Mouse (Mus musculus): ENCODE data around the gene Gpc6. TPM values are rescaled to one million over a fixed set of nuclear protein-coding genes. Genes with fewer than 3 reads are reported as not detected.

Gpc6 gene
- polyA plus RNA-seq, 1 experiment from 2014 or later: 57.9 TPM

DNA sequence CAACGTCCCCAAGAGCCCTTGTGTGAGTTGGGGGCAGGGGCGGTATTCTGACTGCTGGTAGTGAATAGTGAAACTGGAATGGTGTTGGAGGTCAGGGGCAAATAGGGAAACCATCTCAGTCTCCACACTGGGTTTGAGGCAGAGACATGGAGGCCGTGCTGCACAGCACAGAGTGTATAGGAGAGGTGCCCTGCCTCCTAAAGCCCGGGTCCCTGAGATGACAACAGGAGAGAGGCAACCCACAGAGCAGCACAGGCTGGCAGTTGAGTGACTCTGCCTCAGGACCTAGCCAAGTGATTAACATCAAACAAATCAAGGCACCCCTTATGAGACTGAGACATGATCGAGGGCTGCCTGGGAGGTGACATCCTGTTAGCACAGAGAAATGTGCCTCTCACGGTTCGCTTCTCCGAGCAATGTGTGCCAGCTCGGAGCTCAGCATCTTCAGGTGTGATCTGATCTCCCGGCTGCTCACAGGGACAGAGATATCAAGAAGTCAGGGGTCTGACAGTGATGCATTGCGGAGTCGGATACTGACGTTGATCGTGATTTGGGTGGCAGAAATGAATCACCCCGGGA, 860.5 kb downstream of the Gpc6 start:
- no peak for DNase-seq (ENCODE audit: low spot score)
- Histone ChIP-seq H3K27me3 (replicated peaks; ENCODE audit: control insufficient read depth, insufficient read depth, low read length) (no peaks in the 10 kb centered on the region), H3K4me2 (ENCODE audit: low read length) (no peak overlapping the region), H3K36me3 (ENCODE audit: control insufficient read depth, insufficient read depth, low read length) (no peaks in the 10 kb centered on the region), H3K9ac (ENCODE audit: low read length) (no peak overlapping the region), H3K9me3 (ENCODE audit: control insufficient read depth, low read length) (no peaks in the 10 kb centered on the region), H3K4me3 (ENCODE audit: low read depth, low read length) (no peak overlapping the region), H3K4me1 (replicated peaks; ENCODE audit: control insufficient read depth, insufficient read depth, low read length) (no peaks in the 10 kb centered on the region), H3K27ac (ENCODE audit: low read depth) (no peak overlapping the region)
- 78% methylated on average over 15 of the region's 15 CpGs for WGBS
- no peak for ATAC-seq (replicated peaks; ENCODE audit: low FRiP score, low TSS enrichment, low read depth)

DNA sequence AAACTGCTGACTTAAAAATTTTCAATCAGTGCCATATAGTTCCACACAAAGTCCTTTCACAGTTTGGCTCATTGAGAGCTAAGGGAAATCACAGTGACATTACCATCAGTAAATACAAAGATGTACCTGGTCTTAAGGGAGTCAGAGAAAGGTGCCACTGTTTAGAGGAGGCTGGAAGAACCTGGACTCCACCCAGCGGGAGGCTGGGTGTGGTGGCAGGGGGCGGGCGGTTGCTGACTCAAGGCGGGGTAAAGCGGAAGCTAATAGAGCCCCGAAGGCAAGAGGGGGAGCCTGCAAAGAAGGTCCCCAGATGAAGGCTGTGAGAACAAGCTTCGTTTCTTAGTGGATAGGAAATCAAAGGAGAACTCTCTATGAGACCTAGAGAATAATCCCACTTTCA, 861.5 kb downstream of the Gpc6 start:
- no peak for ATAC-seq (replicated peaks; ENCODE audit: low FRiP score, low TSS enrichment, low read depth)
- Histone ChIP-seq H3K4me2 (ENCODE audit: low read length) (no peak overlapping the region; the same call in 1 of the 2 replicates), H3K9ac (ENCODE audit: low read length) (no peak overlapping the region), H3K27me3 (replicated peaks; ENCODE audit: control insufficient read depth, insufficient read depth, low read length) (no peaks in the 10 kb centered on the region), H3K9me3 (ENCODE audit: control insufficient read depth, low read length) (no peaks in the 10 kb centered on the region), H3K4me1 (replicated peaks; ENCODE audit: control insufficient read depth, insufficient read depth, low read length) (no peaks in the 10 kb centered on the region), H3K4me3 (ENCODE audit: low read depth, low read length) (no peak overlapping the region), H3K36me3 (ENCODE audit: control insufficient read depth, insufficient read depth, low read length) (no peaks in the 10 kb centered on the region), H3K27ac (ENCODE audit: low read depth) (no peak overlapping the region)
- no peak for DNase-seq (ENCODE audit: low spot score)
- 58% methylated on average over 7 of the region's 7 CpGs for WGBS

DNA sequence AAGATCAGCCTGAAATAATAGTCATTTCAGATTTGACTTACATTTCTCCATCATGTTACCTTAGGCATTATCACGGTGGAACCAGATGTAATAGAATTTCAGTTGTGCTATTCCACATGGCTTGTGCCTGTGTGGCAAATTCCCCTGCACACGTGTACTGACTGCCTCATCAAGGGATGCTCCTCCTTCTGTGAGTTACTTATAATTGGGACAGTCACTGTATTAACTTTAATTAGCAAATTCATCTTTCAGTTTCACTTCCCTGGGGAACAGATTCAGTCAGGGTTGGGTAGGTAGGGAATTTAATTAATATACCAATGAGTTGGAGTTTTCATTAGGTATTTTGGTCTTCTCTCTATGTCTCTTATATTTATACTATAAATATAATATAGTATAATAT, 869.8 kb downstream of the Gpc6 start:
- Histone ChIP-seq H3K4me1 (replicated peaks; ENCODE audit: control insufficient read depth, insufficient read depth, low read length) (no peaks in the 10 kb centered on the region), H3K27ac (ENCODE audit: low read depth) (no peak overlapping the region), H3K4me2 (ENCODE audit: low read length) (no peak overlapping the region), H3K4me3 (ENCODE audit: low read depth, low read length) (no peak overlapping the region), H3K9ac (ENCODE audit: low read length) (no peak overlapping the region), H3K36me3 (ENCODE audit: control insufficient read depth, insufficient read depth, low read length) (no peaks in the 10 kb centered on the region), H3K9me3 (ENCODE audit: control insufficient read depth, low read length) (no peaks in the 10 kb centered on the region), H3K27me3 (replicated peaks; ENCODE audit: control insufficient read depth, insufficient read depth, low read length) (no peaks in the 10 kb centered on the region)
- no peak for DNase-seq (ENCODE audit: low spot score)
- no peak for ATAC-seq (replicated peaks; ENCODE audit: low FRiP score, low TSS enrichment, low read depth)
- 86% methylated on average over 2 of the region's 2 CpGs for WGBS

DNA sequence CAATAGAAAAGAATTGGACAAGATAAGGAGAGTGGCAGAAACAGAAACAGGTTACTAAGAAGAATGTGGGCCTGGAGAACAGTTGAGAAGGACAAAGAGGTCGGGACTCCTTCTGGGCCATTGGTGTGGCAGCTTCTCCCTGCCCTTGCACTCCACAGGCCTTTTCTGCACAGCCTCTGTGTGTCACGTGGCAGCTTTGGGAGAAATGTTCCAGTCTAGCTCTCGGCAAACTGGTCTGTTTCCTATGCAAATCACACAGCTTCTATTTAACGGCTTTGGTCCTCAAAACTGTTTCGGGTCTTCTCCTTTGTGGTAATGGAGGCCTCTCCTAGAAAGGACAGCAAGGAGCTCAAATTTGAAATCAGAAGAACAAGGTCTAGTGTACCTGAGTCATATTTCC, 871.5 kb downstream of the Gpc6 start:
- Histone ChIP-seq H3K27ac (ENCODE audit: low read depth) (no peak overlapping the region), H3K27me3 (replicated peaks; ENCODE audit: control insufficient read depth, insufficient read depth, low read length) (no peaks in the 10 kb centered on the region), H3K4me3 (ENCODE audit: low read depth, low read length) (no peak overlapping the region), H3K36me3 (ENCODE audit: control insufficient read depth, insufficient read depth, low read length) (no peaks in the 10 kb centered on the region), H3K9me3 (ENCODE audit: control insufficient read depth, low read length) (no peaks in the 10 kb centered on the region), H3K4me2 (ENCODE audit: low read length) (no peak overlapping the region), H3K4me1 (replicated peaks; ENCODE audit: control insufficient read depth, insufficient read depth, low read length) (no peaks in the 10 kb centered on the region), H3K9ac (ENCODE audit: low read length) (no peak overlapping the region)
- DNase-seq (ENCODE audit: low spot score) (no peak), ATAC-seq (replicated peaks; ENCODE audit: low FRiP score, low TSS enrichment, low read depth) (no peak)
- WGBS: 78% methylated on average over 5 of the region's 5 CpGs

DNA sequence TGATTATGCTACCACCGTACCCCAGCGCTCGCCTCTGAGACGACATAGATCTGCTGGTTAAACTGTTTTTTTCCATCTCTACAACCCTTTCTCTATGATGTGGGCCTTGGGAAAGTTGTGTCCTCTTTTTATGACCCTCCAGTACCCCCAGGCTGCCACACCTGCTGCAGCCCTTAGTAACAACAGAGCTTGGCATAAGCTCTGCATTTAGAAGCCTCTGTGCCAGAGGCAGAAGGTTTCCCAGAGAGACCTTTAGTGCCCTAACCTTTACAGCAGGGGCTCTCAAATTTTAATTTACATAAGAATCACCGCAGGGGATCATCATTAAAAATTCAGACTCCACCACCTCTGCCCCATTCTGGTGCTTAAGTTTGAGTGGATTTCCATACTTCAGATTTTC, 875.3 kb downstream of the Gpc6 start:
- 90% methylated on average over 5 of the region's 5 CpGs for WGBS
- Histone ChIP-seq H3K27ac (ENCODE audit: low read depth) (no peak overlapping the region), H3K9ac (ENCODE audit: low read length) (no peak overlapping the region), H3K9me3 (ENCODE audit: control insufficient read depth, low read length) (no peaks in the 10 kb centered on the region), H3K36me3 (ENCODE audit: control insufficient read depth, insufficient read depth, low read length) (no peaks in the 10 kb centered on the region), H3K27me3 (replicated peaks; ENCODE audit: control insufficient read depth, insufficient read depth, low read length) (no peaks in the 10 kb centered on the region), H3K4me1 (replicated peaks; ENCODE audit: control insufficient read depth, insufficient read depth, low read length) (no peaks in the 10 kb centered on the region), H3K4me3 (ENCODE audit: low read depth, low read length) (no peak overlapping the region), H3K4me2 (ENCODE audit: low read length) (no peak overlapping the region)
- DNase-seq (ENCODE audit: low spot score): no peak
- ATAC-seq (replicated peaks; ENCODE audit: low FRiP score, low TSS enrichment, low read depth): no peak

DNA sequence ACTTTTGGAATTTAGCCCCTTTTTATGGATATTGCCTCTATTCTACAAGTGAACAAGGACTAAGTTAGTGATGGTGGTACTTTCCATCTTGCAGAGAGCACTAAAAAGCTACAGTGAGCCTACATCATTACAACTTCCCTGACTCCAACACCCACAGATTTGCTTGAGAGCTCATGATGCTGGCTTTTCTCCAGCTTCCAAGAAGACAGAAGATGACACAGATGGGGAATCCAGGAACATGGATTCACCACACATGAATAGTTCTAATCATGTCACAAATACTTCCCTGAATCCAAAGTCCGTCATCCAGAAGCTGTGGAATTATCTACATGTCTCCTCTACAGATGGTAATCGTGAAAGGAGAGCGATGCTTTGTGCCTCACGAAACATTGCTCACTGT, 882.7 kb downstream of the Gpc6 start:
- DNase-seq (ENCODE audit: low spot score): no peak
- H3K27ac ChIP-seq (ENCODE audit: low read depth): no peak overlapping the region
- no peaks in the 10 kb centered on the region for H3K4me1 ChIP-seq (replicated peaks; ENCODE audit: control insufficient read depth, insufficient read depth, low read length)
- H3K4me2 ChIP-seq (ENCODE audit: low read length): no peak overlapping the region
- H3K27me3 ChIP-seq (replicated peaks; ENCODE audit: control insufficient read depth, insufficient read depth, low read length): no peaks in the 10 kb centered on the region
- 89% methylated on average over 4 of the region's 4 CpGs for WGBS
- no peak for ATAC-seq (replicated peaks; ENCODE audit: low FRiP score, low TSS enrichment, low read depth)
- no peaks in the 10 kb centered on the region for H3K9me3 ChIP-seq (ENCODE audit: control insufficient read depth, low read length)
- H3K36me3 ChIP-seq (ENCODE audit: control insufficient read depth, insufficient read depth, low read length): no peaks in the 10 kb centered on the region
- no peak overlapping the region for H3K9ac ChIP-seq (ENCODE audit: low read length)
- no peak overlapping the region for H3K4me3 ChIP-seq (ENCODE audit: low read depth, low read length)

DNA sequence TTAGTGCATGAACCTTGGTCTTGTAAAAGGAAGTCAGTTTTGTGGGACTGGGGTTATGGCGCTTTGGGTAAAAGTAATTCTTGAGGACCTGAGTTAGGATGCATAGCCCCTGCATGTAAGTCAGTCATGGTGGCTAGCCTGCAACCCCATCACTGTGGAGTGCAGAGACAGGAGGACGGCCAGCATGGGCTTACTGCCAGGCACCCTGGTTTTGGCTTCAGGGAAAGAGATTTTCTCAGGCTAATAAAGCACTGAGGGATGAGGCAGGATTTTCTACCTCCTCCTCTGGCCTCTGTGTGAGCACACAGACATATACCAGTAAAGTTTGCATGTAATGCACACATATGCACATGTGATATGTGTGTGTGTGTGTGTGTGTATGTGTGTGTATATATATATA, 883.2 kb downstream of the Gpc6 start:
- H3K9me3 ChIP-seq (ENCODE audit: control insufficient read depth, low read length): no peaks in the 10 kb centered on the region
- no peaks in the 10 kb centered on the region for H3K36me3 ChIP-seq (ENCODE audit: control insufficient read depth, insufficient read depth, low read length)
- no peaks in the 10 kb centered on the region for H3K4me1 ChIP-seq (replicated peaks; ENCODE audit: control insufficient read depth, insufficient read depth, low read length)
- H3K4me2 ChIP-seq (ENCODE audit: low read length): no peak overlapping the region
- DNase-seq (ENCODE audit: low spot score) (no peak), ATAC-seq (replicated peaks; ENCODE audit: low FRiP score, low TSS enrichment, low read depth) (no peak)
- 89% methylated on average over 2 of the region's 2 CpGs for WGBS
- H3K9ac ChIP-seq (ENCODE audit: low read length): no peak overlapping the region
- H3K27me3 ChIP-seq (replicated peaks; ENCODE audit: control insufficient read depth, insufficient read depth, low read length): no peaks in the 10 kb centered on the region
- no peak overlapping the region for H3K27ac ChIP-seq (ENCODE audit: low read depth)
- H3K4me3 ChIP-seq (ENCODE audit: low read depth, low read length): no peak overlapping the region

DNA sequence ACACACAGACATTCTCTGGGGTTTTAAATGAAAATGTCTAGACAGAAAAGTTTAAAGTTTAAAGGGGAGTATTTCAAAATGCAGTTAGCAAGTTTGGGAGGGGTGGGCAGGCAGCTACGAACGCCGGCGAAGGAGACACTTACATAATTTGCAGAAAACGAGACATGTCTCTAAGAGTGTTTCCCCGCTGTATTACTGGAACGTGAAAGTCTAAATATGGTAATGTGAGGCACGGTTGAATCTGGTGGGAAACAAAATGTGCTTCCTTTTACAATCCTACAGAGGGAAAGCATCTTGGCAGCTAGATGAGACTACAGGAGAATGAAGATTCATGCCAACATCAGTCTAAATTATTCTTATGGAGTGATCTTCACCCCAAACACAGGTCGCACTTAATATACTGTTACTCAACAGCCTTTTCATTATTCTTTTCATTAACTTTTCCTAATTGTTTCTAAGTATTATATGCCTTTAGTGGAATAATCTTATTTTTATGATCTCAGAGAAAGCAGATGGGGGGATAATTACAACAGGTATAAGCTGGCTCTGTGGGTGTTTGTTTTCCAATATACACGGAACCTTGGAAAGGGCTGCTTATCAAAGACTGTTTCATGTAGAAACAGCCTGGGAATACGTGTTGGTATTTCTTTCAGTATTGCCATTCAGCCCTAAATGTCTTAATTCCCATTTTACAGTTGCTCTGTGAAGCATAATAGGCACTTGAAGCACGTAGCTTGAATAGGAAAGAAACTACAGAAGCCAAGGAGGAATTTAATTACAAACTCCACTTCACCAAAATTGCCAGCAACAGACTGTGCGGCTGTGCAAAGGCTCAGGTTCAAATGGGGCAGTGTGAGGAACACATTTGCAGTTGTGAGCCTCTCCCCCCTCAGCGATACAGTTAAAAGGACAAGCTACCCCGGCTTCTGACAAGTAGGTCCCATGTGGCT, 885.5 kb downstream of the Gpc6 start:
- H3K36me3 ChIP-seq (ENCODE audit: control insufficient read depth, insufficient read depth, low read length): no peaks in the 10 kb centered on the region
- H3K27ac ChIP-seq (ENCODE audit: low read depth): 0 out of 2 replicates have a peak overlapping the region, but pooled peaks have one; percentile 29
- no peak overlapping the region for H3K4me3 ChIP-seq (ENCODE audit: low read depth, low read length)
- WGBS: 72% methylated on average over 15 of the region's 15 CpGs
- no peak for ATAC-seq (replicated peaks; ENCODE audit: low FRiP score, low TSS enrichment, low read depth)
- no peak for DNase-seq (ENCODE audit: low spot score)
- no peaks in the 10 kb centered on the region; the same call in 1 of the 2 replicates for H3K4me1 ChIP-seq (replicated peaks; ENCODE audit: control insufficient read depth, insufficient read depth, low read length)
- H3K4me2 ChIP-seq (ENCODE audit: low read length): no peak overlapping the region
- no peaks in the 10 kb centered on the region for H3K9me3 ChIP-seq (ENCODE audit: control insufficient read depth, low read length)
- H3K9ac ChIP-seq (ENCODE audit: low read length): no peak overlapping the region
- no peaks in the 10 kb centered on the region for H3K27me3 ChIP-seq (replicated peaks; ENCODE audit: control insufficient read depth, insufficient read depth, low read length)
